ENCODE assay signal across 8 mouse cellular contexts in the genomic region with DNA sequence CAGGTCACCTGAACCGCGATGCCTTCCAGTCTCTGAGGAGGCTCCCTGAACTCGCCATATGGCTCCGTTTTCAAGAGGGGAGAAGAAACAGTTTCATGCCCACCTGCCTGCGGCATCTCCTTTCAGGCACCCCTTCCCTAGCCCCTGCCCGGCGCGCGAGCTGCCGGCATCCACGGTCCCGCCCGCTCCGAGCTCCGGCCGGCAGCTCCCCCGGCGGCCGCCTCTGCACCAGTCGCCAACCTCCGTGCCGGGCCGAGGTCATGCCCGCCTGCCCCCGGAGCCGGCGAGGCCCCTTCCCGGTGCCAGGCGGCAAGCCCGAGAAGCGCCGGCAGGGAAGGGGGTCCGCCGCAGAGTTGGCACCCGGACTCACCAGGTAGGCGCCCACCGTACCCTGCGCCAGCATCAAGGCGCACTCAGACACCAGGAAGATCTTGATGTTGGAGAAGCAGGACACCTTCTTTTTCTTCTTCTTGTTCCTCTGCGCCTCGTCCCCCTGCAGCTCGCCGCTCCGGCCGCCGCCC. TPM values are rescaled to one million over a fixed set of nuclear protein-coding genes. Genes with fewer than 3 reads are reported as not detected.
A peak's percentile ranks its signal among the peaks of the same experiment; 100 is the strongest.
DNase-seq lines count a peak whose midpoint lies in the region; ATAC-seq and TF ChIP-seq lines count a peak whose summit lies in the region.

No protein-coding gene starts in this region.

- ATAC-seq in forebrain, embryonic 14.5 days = peak; percentile 68
- ATAC-seq in lung, embryonic 15.5 days (ENCODE audit: borderline replicate concordance, extremely low read depth, low FRiP score, low TSS enrichment) = peak; percentile 44

- DNase-seq in ES-E14 (ENCODE audit: low read depth, low spot score) = peak; percentile 13
- DNase-seq in brain, adult 2 months (ENCODE audit: low read depth, low spot score) = peak; percentile 66
- peak; percentile 39 for DNase-seq in forebrain, embryonic 14.5 days (ENCODE audit: low spot score)
- peak; percentile 69 for DNase-seq in heart, postnatal 14 days
- DNase-seq in kidney, postnatal 4 days = peak; percentile 66 to 80
- DNase-seq in ovary, postnatal 10 days (ENCODE audit: low spot score) = peak; percentile 33
- DNase-seq in c-Kit-positive CD71-positive TER-119-positive erythroid progenitor cells, embryonic 14.5 days (ENCODE audit: low spot score) = no peak

- H3K4me2 ChIP-seq in forebrain, embryonic 14.5 days (ENCODE audit: low read length) = peak overlapping the region; percentile 87
- H3K4me2 ChIP-seq in lung, embryonic 15.5 days = peak overlapping the region; percentile 93

- H3K9ac ChIP-seq in ES-E14 (ENCODE audit: insufficient read depth, low read depth, low read length, poor library complexity, severe bottlenecking) = peak overlapping the region; percentile 60
- peak overlapping the region; percentile 81 for H3K9ac ChIP-seq in forebrain, embryonic 14.5 days (ENCODE audit: low read length)
- H3K9ac ChIP-seq in lung, embryonic 15.5 days = peak overlapping the region; percentile 63

- no peaks in the 10 kb centered on the region for H3K9me3 ChIP-seq in ES-E14 (ENCODE audit: control insufficient read depth, insufficient read depth, low read depth, low read length)
- H3K9me3 ChIP-seq in forebrain, embryonic 14.5 days (replicated peaks; ENCODE audit: control insufficient read depth, low read length) = no peaks in the 10 kb centered on the region
- H3K9me3 ChIP-seq in lung, embryonic 15.5 days = no peaks in the 10 kb centered on the region

- H3K27ac ChIP-seq in ES-E14 (ENCODE audit: insufficient read depth, low read depth, low read length, poor library complexity, severe bottlenecking) = no peak overlapping the region
- H3K27ac ChIP-seq in forebrain, embryonic 14.5 days (ENCODE audit: low read depth, low read length) = peak overlapping the region; percentile 87
- H3K27ac ChIP-seq in lung, embryonic 15.5 days = 0 out of 2 replicates have a peak overlapping the region, but pooled peaks have one; percentile 26

- intact Hi-C loops in heart, postnatal 14 days (cut with DNase I) = loop anchor here (2.0 to 10.0 kb wide), 5 partner anchors 42 to 311 kb away; no protein-coding TSS in a partner anchor

- 0 out of 2 replicates have a peak, but pooled peaks cover 7% of the 10 kb centered on the region for H3K27me3 ChIP-seq in forebrain, embryonic 14.5 days (replicated peaks; ENCODE audit: control insufficient read depth, insufficient read depth, low read length)
- peaks cover 26% of the 10 kb centered on the region for H3K27me3 ChIP-seq in lung, embryonic 15.5 days

- H3K36me3 ChIP-seq in ES-E14 (ENCODE audit: control insufficient read depth, insufficient read depth, low read length, poor library complexity, severe bottlenecking) = no peaks in the 10 kb centered on the region
- no peaks in the 10 kb centered on the region for H3K36me3 ChIP-seq in forebrain, embryonic 14.5 days (ENCODE audit: control insufficient read depth, insufficient read depth, low read length)
- H3K36me3 ChIP-seq in lung, embryonic 15.5 days = no peaks in the 10 kb centered on the region

- no peaks in the 10 kb centered on the region; a peak in 1 of 4 replicates for H3K4me1 ChIP-seq in ES-E14 (ENCODE audit: control insufficient read depth in 2 of 2, insufficient read depth in 2 of 2, low read length in 2 of 2, poor library complexity in 1 of 2)
- no peaks in the 10 kb centered on the region for H3K4me1 ChIP-seq in forebrain, embryonic 14.5 days (ENCODE audit: control insufficient read depth, insufficient read depth, low read length)
- H3K4me1 ChIP-seq in lung, embryonic 15.5 days = peaks cover 12% of the 10 kb centered on the region

- in situ Hi-C loops in ES-E14 (cut with MboI; ENCODE audit: low sequenced_read_pairs in 2 of 2, unreplicated experiment in 2 of 2) = no loop called here

- under 1% methylated on average over 37 of the region's 46 CpGs for WGBS in forebrain, embryonic 14.5 days
- WGBS in lung, embryonic 15.5 days = under 1% methylated on average over 39 of the region's 46 CpGs

- H3K4me3 ChIP-seq in ES-E14 (ENCODE audit: insufficient read depth in 1 of 2, low read depth in 1 of 2, low read length in 2 of 2, poor library complexity in 1 of 2, severe bottlenecking in 1 of 2) = peak overlapping the region; percentile 68 to 83
- H3K4me3 ChIP-seq in forebrain, embryonic 14.5 days (ENCODE audit: low read depth, low read length) = peak overlapping the region; percentile 70
- H3K4me3 ChIP-seq in lung, embryonic 15.5 days = peak overlapping the region; percentile 59

TF ChIP-seq in ES-E14, 5 proteins besides CTCF, POLR2A, EP300 and RAD21:
- no peak for TF ChIP-seq HCFC1 (IDR thresholded peaks at IDR 0.05; ENCODE audit: borderline replicate concordance, insufficient read depth, low read length)
- TF ChIP-seq CHD2 (IDR thresholded peaks at IDR 0.05; ENCODE audit: low read depth, low read length) = no peak

RNA-seq across cellular contexts. Expression of gene Slco3a1, which starts 0.5 kb away (rescaled TPM):
- total RNA-seq in ES-E14 (2012; rRNA removed) = 5.1 and 9.0 TPM in 2 replicates
- 12.4 and 14.0 TPM in 2 replicates for polyA plus RNA-seq in forebrain, embryonic 14.5 days (2014; fragmentation: Nextera tagmentation; extraction: Ambion mirVana)
- total RNA-seq in heart, postnatal 14 days (2021) = 10 to 100 TPM; 54.7 to 62.0 TPM
- 8.2 and 8.9 TPM in 2 replicates for polyA plus RNA-seq in lung, embryonic 15.5 days (2015; fragmentation: Nextera tagmentation; extraction: Ambion mirVana)
